Mouse (Mus musculus): ENCODE results near the gene Btbd3. TPM values are rescaled to one million over a fixed set of nuclear protein-coding genes. Genes with fewer than 3 reads are reported as not detected.

Gene Btbd3
- total and polyA plus RNA-seq, 3 experiments, result 0.11 TPM; not detected in 2

GRCm38 (mm10) chr2:138355366-138355765 is 99.0 kb downstream of the Btbd3 start:
- no peak for TF ChIP-seq GATA1 (IDR thresholded peaks at IDR 0.05; ENCODE audit: borderline replicate concordance, low read length)
- no peak for TF ChIP-seq TAL1 (conservative IDR thresholded peaks at IDR 0.05; ENCODE audit: low read depth, low read length)
- no peak for TF ChIP-seq CTCF (IDR thresholded peaks at IDR 0.05; ENCODE audit: low read depth, low read length)
- TF ChIP-seq GATA2 (IDR thresholded peaks at IDR 0.05; ENCODE audit: borderline replicate concordance, low read depth, low read length), result no peak
- TF ChIP-seq POLR2AphosphoS5 (IDR thresholded peaks at IDR 0.05; ENCODE audit: insufficient replicate concordance, low read depth, low read length), result no peak
- Histone ChIP-seq H3K9me3 (replicated peaks) (peaks cover 9% of the 10 kb centered on the region), H3K36me3 (replicated peaks) (no peaks in the 10 kb centered on the region), H3K4me3 (ENCODE audit: low read depth, low read length) (no peak overlapping the region), H3K4me1 (ENCODE audit: insufficient read depth, low read depth, low read length) (no peaks in the 10 kb centered on the region), H3K27me3 (ENCODE audit: insufficient read depth, low read length) (no peaks in the 10 kb centered on the region)
- DNase-seq (ENCODE audit: low spot score), result no peak
- no peak for ATAC-seq (ENCODE audit: extremely low read depth, insufficient number of reproducible peaks, low FRiP score, poor library complexity, severe bottlenecking)

GRCm38 (mm10) chr2:138362474-138362873 is 106.1 kb downstream of the Btbd3 start:
- DNase-seq (ENCODE audit: low spot score), result no peak
- Histone ChIP-seq H3K4me3 (ENCODE audit: low read depth, low read length) (no peak overlapping the region), H3K27me3 (ENCODE audit: insufficient read depth, low read length) (no peaks in the 10 kb centered on the region), H3K9me3 (replicated peaks) (peaks cover 5% of the 10 kb centered on the region; the same call in 1 of the 2 replicates), H3K36me3 (replicated peaks) (no peaks in the 10 kb centered on the region), H3K4me1 (ENCODE audit: insufficient read depth, low read depth, low read length) (no peaks in the 10 kb centered on the region)
- no peak for ATAC-seq (ENCODE audit: extremely low read depth, insufficient number of reproducible peaks, low FRiP score, poor library complexity, severe bottlenecking)
- TF ChIP-seq GATA2 (IDR thresholded peaks at IDR 0.05; ENCODE audit: borderline replicate concordance, low read depth, low read length), result no peak
- TF ChIP-seq GATA1 (IDR thresholded peaks at IDR 0.05; ENCODE audit: borderline replicate concordance, low read length), result no peak
- no peak for TF ChIP-seq CTCF (IDR thresholded peaks at IDR 0.05; ENCODE audit: low read depth, low read length)
- TF ChIP-seq TAL1 (conservative IDR thresholded peaks at IDR 0.05; ENCODE audit: low read depth, low read length), result no peak
- no peak for TF ChIP-seq POLR2AphosphoS5 (IDR thresholded peaks at IDR 0.05; ENCODE audit: insufficient replicate concordance, low read depth, low read length)

- no peak for TF ChIP-seq POLR2AphosphoS5 (IDR thresholded peaks at IDR 0.05; ENCODE audit: insufficient replicate concordance, low read depth, low read length)
- H3K27me3 ChIP-seq (ENCODE audit: insufficient read depth, low read length), result no peaks in the 10 kb centered on the region
- no peak overlapping the region for H3K4me3 ChIP-seq (ENCODE audit: low read depth, low read length)
- H3K4me1 ChIP-seq (ENCODE audit: insufficient read depth, low read depth, low read length), result no peaks in the 10 kb centered on the region
- ATAC-seq (ENCODE audit: extremely low read depth, insufficient number of reproducible peaks, low FRiP score, poor library complexity, severe bottlenecking) (no peak), DNase-seq (ENCODE audit: low spot score) (no peak)
- peaks cover 10% of the 10 kb centered on the region; the same call in 1 of the 2 replicates for H3K9me3 ChIP-seq (replicated peaks)
- H3K36me3 ChIP-seq (replicated peaks), result no peaks in the 10 kb centered on the region
These were observed 109.0 kb downstream of the Btbd3 start for GRCm38 (mm10) chr2:138365391-138365790.

GRCm38 (mm10) chr2:138374556-138374955 is 118.2 kb downstream of the Btbd3 start:
- no peaks in the 10 kb centered on the region for H3K9me3 ChIP-seq (replicated peaks)
- no peak for ATAC-seq (ENCODE audit: extremely low read depth, insufficient number of reproducible peaks, low FRiP score, poor library complexity, severe bottlenecking)
- H3K36me3 ChIP-seq (replicated peaks), result no peaks in the 10 kb centered on the region
- H3K27me3 ChIP-seq (ENCODE audit: insufficient read depth, low read length), result no peaks in the 10 kb centered on the region
- H3K4me3 ChIP-seq (ENCODE audit: low read depth, low read length), result no peak overlapping the region
- TF ChIP-seq GATA1 (IDR thresholded peaks at IDR 0.05; ENCODE audit: borderline replicate concordance, low read length) (no peak), POLR2AphosphoS5 (IDR thresholded peaks at IDR 0.05; ENCODE audit: insufficient replicate concordance, low read depth, low read length) (no peak), TAL1 (conservative IDR thresholded peaks at IDR 0.05; ENCODE audit: low read depth, low read length) (no peak), CTCF (IDR thresholded peaks at IDR 0.05; ENCODE audit: low read depth, low read length) (no peak), GATA2 (IDR thresholded peaks at IDR 0.05; ENCODE audit: borderline replicate concordance, low read depth, low read length) (no peak)
- DNase-seq (ENCODE audit: low spot score), result no peak
- no peaks in the 10 kb centered on the region for H3K4me1 ChIP-seq (ENCODE audit: insufficient read depth, low read depth, low read length)

- Histone ChIP-seq H3K36me3 (replicated peaks) (no peaks in the 10 kb centered on the region), H3K9me3 (replicated peaks) (0 out of 2 replicates have a peak, but pooled peaks cover 4% of the 10 kb centered on the region), H3K4me1 (ENCODE audit: insufficient read depth, low read depth, low read length) (no peaks in the 10 kb centered on the region), H3K4me3 (ENCODE audit: low read depth, low read length) (no peak overlapping the region), H3K27me3 (ENCODE audit: insufficient read depth, low read length) (no peaks in the 10 kb centered on the region)
- TF ChIP-seq TAL1 (conservative IDR thresholded peaks at IDR 0.05; ENCODE audit: low read depth, low read length) (no peak), CTCF (IDR thresholded peaks at IDR 0.05; ENCODE audit: low read depth, low read length) (no peak), GATA1 (IDR thresholded peaks at IDR 0.05; ENCODE audit: borderline replicate concordance, low read length) (no peak), POLR2AphosphoS5 (IDR thresholded peaks at IDR 0.05; ENCODE audit: insufficient replicate concordance, low read depth, low read length) (no peak), GATA2 (IDR thresholded peaks at IDR 0.05; ENCODE audit: borderline replicate concordance, low read depth, low read length) (no peak)
- ATAC-seq (ENCODE audit: extremely low read depth, insufficient number of reproducible peaks, low FRiP score, poor library complexity, severe bottlenecking), result no peak
- DNase-seq (ENCODE audit: low spot score), result no peak
These were observed 122.5 kb downstream of the Btbd3 start for GRCm38 (mm10) chr2:138378855-138379254.

- DNase-seq (ENCODE audit: low spot score) (no peak), ATAC-seq (ENCODE audit: extremely low read depth, insufficient number of reproducible peaks, low FRiP score, poor library complexity, severe bottlenecking) (no peak)
- no peak for TF ChIP-seq GATA1 (IDR thresholded peaks at IDR 0.05; ENCODE audit: borderline replicate concordance, low read length)
- TF ChIP-seq TAL1 (conservative IDR thresholded peaks at IDR 0.05; ENCODE audit: low read depth, low read length), result no peak
- TF ChIP-seq CTCF (IDR thresholded peaks at IDR 0.05; ENCODE audit: low read depth, low read length), result no peak
- TF ChIP-seq GATA2 (IDR thresholded peaks at IDR 0.05; ENCODE audit: borderline replicate concordance, low read depth, low read length), result no peak
- no peak for TF ChIP-seq POLR2AphosphoS5 (IDR thresholded peaks at IDR 0.05; ENCODE audit: insufficient replicate concordance, low read depth, low read length)
- H3K4me1 ChIP-seq (ENCODE audit: insufficient read depth, low read depth, low read length), result no peaks in the 10 kb centered on the region
- H3K27me3 ChIP-seq (ENCODE audit: insufficient read depth, low read length), result no peaks in the 10 kb centered on the region
- peaks cover 8% of the 10 kb centered on the region; the same call in 1 of the 2 replicates for H3K9me3 ChIP-seq (replicated peaks)
- no peak overlapping the region for H3K4me3 ChIP-seq (ENCODE audit: low read depth, low read length)
- H3K36me3 ChIP-seq (replicated peaks), result no peaks in the 10 kb centered on the region
These were observed 128.4 kb downstream of the Btbd3 start for GRCm38 (mm10) chr2:138384762-138385161.

Measured in G1E (cell line).